In genomic region chrX:162643789-162644092, GRCm38 (mm10) we compare ENCODE assay signal across 7 mouse cellular contexts. TPM values are rescaled to one million over a fixed set of nuclear protein-coding genes. Genes with fewer than 3 reads are reported as not detected.
DNase-seq lines count a peak whose midpoint lies in the region; ATAC-seq and TF ChIP-seq lines count a peak whose summit lies in the region.

No protein-coding gene starts in this region.

- 32% methylated on average over 4 of the region's 4 CpGs for WGBS in lung, adult 2 months
- WGBS in forebrain, embryonic 11.5 days, result 19% methylated on average over 4 of the region's 4 CpGs
- 17% methylated on average over 4 of the region's 4 CpGs for WGBS in limb, embryonic 12.5 days
- WGBS in small intestine, adult 2 months, result 15% methylated on average over 4 of the region's 4 CpGs

- H3K27ac ChIP-seq in forebrain, embryonic 11.5 days (ENCODE audit: low read depth, low read length), result no peak overlapping the region
- no peak overlapping the region for H3K27ac ChIP-seq in limb, embryonic 12.5 days
- no peak overlapping the region for H3K27ac ChIP-seq in small intestine, adult 2 months (ENCODE audit: insufficient read depth, low read depth, low read length)

- no peak for DNase-seq in lung, adult 2 months
- DNase-seq in lung, adult 18-20 months, result no peak
- no peak for DNase-seq in forebrain, embryonic 11.5 days (ENCODE audit: low spot score)
- DNase-seq in urinary bladder, postnatal 14 days (ENCODE audit: low spot score), result no peak
- DNase-seq in adrenal gland, postnatal 25 days, result no peak

- TF ChIP-seq POLR2A in lung, adult 2 months (IDR thresholded peaks at IDR 0.05; ENCODE audit: borderline replicate concordance, extremely low read depth, low read depth, low read length), result no peak
- TF ChIP-seq POLR2A in small intestine, adult 2 months (IDR thresholded peaks at IDR 0.05; ENCODE audit: low read depth, low read length), result 0 out of 2 replicates have a peak, but pooled peaks have one; percentile 1

- no peaks in the 10 kb centered on the region; the same call in 1 of the 2 replicates for H3K4me1 ChIP-seq in lung, adult 2 months (ENCODE audit: control insufficient read depth, insufficient read depth, low read length)
- H3K4me1 ChIP-seq in forebrain, embryonic 11.5 days (replicated peaks; ENCODE audit: control insufficient read depth, insufficient read depth, low read length), result no peaks in the 10 kb centered on the region
- no peaks in the 10 kb centered on the region for H3K4me1 ChIP-seq in limb, embryonic 12.5 days (replicated peaks)
- 0 out of 2 replicates have a peak, but pooled peaks cover 2% of the 10 kb centered on the region for H3K4me1 ChIP-seq in small intestine, adult 2 months (ENCODE audit: control insufficient read depth, insufficient read depth, insufficient read length, low read length)

- peak overlapping the region; percentile 50; the same call in 1 of the 2 replicates for H3K9ac ChIP-seq in forebrain, embryonic 11.5 days (ENCODE audit: low read length)
- no peak overlapping the region for H3K9ac ChIP-seq in limb, embryonic 12.5 days (replicated peaks)

- H3K36me3 ChIP-seq in forebrain, embryonic 11.5 days (ENCODE audit: control insufficient read depth, insufficient read depth, low read length), result no peaks in the 10 kb centered on the region
- no peaks in the 10 kb centered on the region for H3K36me3 ChIP-seq in limb, embryonic 12.5 days
- no peaks in the 10 kb centered on the region for H3K36me3 ChIP-seq in small intestine, adult 2 months (ENCODE audit: control insufficient read depth, insufficient read depth, low read length)

- peak overlapping the region; percentile 33 for H3K4me3 ChIP-seq in lung, adult 2 months (replicated peaks; ENCODE audit: extremely low read depth, low read depth, low read length)
- H3K4me3 ChIP-seq in forebrain, embryonic 11.5 days (ENCODE audit: low read depth, low read length), result peak overlapping the region; percentile 48
- peak overlapping the region; percentile 54 for H3K4me3 ChIP-seq in limb, embryonic 12.5 days (replicated peaks)
- peak overlapping the region; percentile 27; the same call in 1 of the 2 replicates for H3K4me3 ChIP-seq in small intestine, adult 2 months (ENCODE audit: low read depth, low read length)

- H3K4me2 ChIP-seq in forebrain, embryonic 11.5 days (ENCODE audit: low read depth, low read length, severe bottlenecking), result peak overlapping the region; percentile 77
- H3K4me2 ChIP-seq in limb, embryonic 12.5 days, result peak overlapping the region; percentile 79

- peaks cover 4% of the 10 kb centered on the region for H3K27me3 ChIP-seq in forebrain, embryonic 11.5 days (ENCODE audit: control insufficient read depth, insufficient read depth, low read length)
- H3K27me3 ChIP-seq in limb, embryonic 12.5 days, result peaks cover 53% of the 10 kb centered on the region
- no peaks in the 10 kb centered on the region for H3K27me3 ChIP-seq in small intestine, adult 2 months (ENCODE audit: control insufficient read depth, insufficient read depth, low read length)

- ATAC-seq in forebrain, embryonic 11.5 days (replicated peaks; ENCODE audit: low FRiP score), result peak; percentile 61; the same call in 1 of the 2 replicates
- ATAC-seq in limb, embryonic 12.5 days (ENCODE audit: insufficient number of reproducible peaks, insufficient read depth, low FRiP score, low TSS enrichment, low read depth), result no peak

- no peaks in the 10 kb centered on the region for H3K9me3 ChIP-seq in forebrain, embryonic 11.5 days (ENCODE audit: control insufficient read depth, low read length)
- H3K9me3 ChIP-seq in limb, embryonic 12.5 days, result no peaks in the 10 kb centered on the region

- no peak for TF ChIP-seq CTCF in lung, adult 2 months (IDR thresholded peaks at IDR 0.05; ENCODE audit: insufficient read depth, low read length)
- TF ChIP-seq CTCF in small intestine, adult 2 months (IDR thresholded peaks at IDR 0.05; ENCODE audit: extremely low read depth, insufficient read length, insufficient replicate concordance, low read depth, low read length), result no peak

RNA-seq across cellular contexts. Expression of gene Reps2, which starts 0.3 kb away (rescaled TPM):
- 4.7 and 7.7 TPM in 2 replicates for polyA plus RNA-seq in lung, adult 2 months (2012; rRNA removed)
- polyA plus RNA-seq in forebrain, embryonic 11.5 days (2014; fragmentation: Nextera tagmentation; extraction: Ambion mirVana), result 1.1 and 1.2 TPM in 2 replicates
- 0.50 and 0.79 TPM in 2 replicates for polyA plus RNA-seq in limb, embryonic 12.5 days (2016; fragmentation: Nextera tagmentation; extraction: Ambion mirVana)
- polyA plus RNA-seq in small intestine, adult 2 months (2012; rRNA removed), result 1.3 and 2.6 TPM in 2 replicates
- 4.8 and 6.1 TPM in 2 replicates for total RNA-seq in adrenal gland, postnatal 25 days (2021)
